Mouse (Mus musculus) liver, embryonic 14.5 days (tissue): ENCODE data around the gene Cdc5l.

Experiments
- CTCF ChIP-seq: IDR thresholded peaks from 2 replicates; pipeline ENCODE4 v1.5.1; 2016; ENCODE audit warnings: antibody characterized with exemption, low read depth, control low read depth
- EP300 ChIP-seq: IDR thresholded peaks from 2 replicates; pipeline ENCODE4 v1.6.1; 2016; ENCODE audit warnings: antibody characterized with exemption, low read depth

- TF ChIP-seq EP300 = no peak
- no peak for TF ChIP-seq CTCF
Measured at GRCm38 (mm10) chr17:45386986-45387385, 46.6 kb downstream of the Cdc5l start.
